ENCODE assay signal across 23 mouse cellular contexts in the genomic region with DNA sequence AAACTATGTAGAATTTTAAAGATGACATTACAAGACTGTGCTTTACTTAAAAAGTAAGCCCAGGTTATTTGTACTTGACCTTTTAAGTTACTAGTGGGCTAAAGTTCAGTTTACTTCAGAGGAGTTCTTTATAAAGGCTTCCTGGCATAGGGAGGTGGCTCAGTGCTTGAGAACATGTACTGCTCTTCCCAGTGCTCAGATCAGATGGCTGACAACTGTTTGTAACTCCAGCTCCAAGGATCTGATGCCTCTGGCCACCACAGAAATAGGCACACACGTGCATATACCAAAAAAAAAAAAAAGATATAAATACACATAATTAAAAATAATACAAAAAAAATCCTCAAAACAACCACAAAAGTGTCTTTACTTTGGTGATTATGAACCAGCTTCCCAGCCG. TPM values are rescaled to one million over a fixed set of nuclear protein-coding genes. Genes with fewer than 3 reads are reported as not detected.
DNase-seq lines count a peak whose midpoint lies in the region; TF ChIP-seq lines count a peak whose summit lies in the region.
"Had no signal": no experiment of that assay in that cellular context is flagged by ENCODE, and none has a peak within 500 bp of the region (broad histone marks: within the 10 kb centered on the region; RNA-seq: fewer than 3 reads in every experiment).

No protein-coding gene starts in this region.

- 0 out of 2 replicates have a peak overlapping the region, but pooled peaks have one; percentile 28 for H3K27ac ChIP-seq in layer of hippocampus, adult 2 months
- H3K27ac ChIP-seq: embryonic facial prominence, embryonic 10.5 days; embryonic facial prominence, embryonic 13.5 days; forebrain, embryonic 12.5 days; forebrain, embryonic 15.5 days; hindbrain, embryonic 10.5 days; hindbrain, embryonic 13.5 days had no signal

- intact Hi-C loops in gastrocnemius, postnatal 14 days (cut with DNase I; ENCODE audit: low total_unique reads) = no loop called here

- TF ChIP-seq CTCF in layer of hippocampus, adult 2 months (conservative IDR thresholded peaks at IDR 0.05) = no peak

- no peak overlapping the region for H3K4me3 ChIP-seq in layer of hippocampus, adult 2 months
- H3K4me3 ChIP-seq: embryonic facial prominence, embryonic 10.5 days; embryonic facial prominence, embryonic 13.5 days; erythroblast, embryonic 14.5 days; forebrain, embryonic 12.5 days; forebrain, embryonic 15.5 days; hindbrain, embryonic 10.5 days; hindbrain, embryonic 13.5 days had no signal

- DNase-seq in gastrocnemius, adult 18-20 months (ENCODE audit: low spot score) = peak; percentile 60
- no peak for DNase-seq in gastrocnemius, postnatal 10 days
- no peak for DNase-seq in layer of hippocampus, adult 2 months (ENCODE audit: low spot score in 2 of 2)
- no peak for DNase-seq in layer of hippocampus, postnatal 36 days
- DNase-seq in gastrocnemius, postnatal 14 days = peak; percentile 6
- DNase-seq in skeletal muscle tissue, adult 2 months (ENCODE audit: low read depth, low spot score) = peak; percentile 87
- no peak for DNase-seq in left cerebral cortex, adult 9 months (ENCODE audit: low spot score in 2 of 2)
- DNase-seq: adrenal gland, adult 8-10 months; adrenal gland, postnatal 25 days; cerebellum, adult 11-12 months; cerebellum, adult 8-10 months; cerebellum, postnatal 10 days; cerebellum, postnatal 36 days; embryo, embryonic 11 days; heart, adult 11 months; heart, postnatal 36 days had no signal

RNA-seq across cellular contexts. Expression of a gene that starts 42.1 kb away (rescaled TPM):
- 10 to 100 TPM; 12.1 to 19.2 TPM for total RNA-seq in gastrocnemius, adult 18-20 months (2021)
- total RNA-seq in gastrocnemius, postnatal 10 days (2021) = 10 to 100 TPM; 22.1 to 22.4 TPM
- total RNA-seq in layer of hippocampus, adult 2 months (2021) = 10 to 100 TPM; 31.4 to 31.7 TPM
- 10 to 100 TPM; 35.6 to 38.6 TPM for total RNA-seq in layer of hippocampus, postnatal 36 days (2021)
- total RNA-seq in gastrocnemius, postnatal 14 days (2021) = 10 to 100 TPM; 12.7 to 18.4 TPM

Comparison
In these comparisons a context has a peak if more than half of its experiments do, and no peak if none do; other contexts are left out.
1. DNase-seq: peak in gastrocnemius, adult 18-20 months (single experiment), gastrocnemius, postnatal 14 days (single experiment) and skeletal muscle tissue, adult 2 months (single experiment); none in gastrocnemius, postnatal 10 days (single experiment), layer of hippocampus, adult 2 months (0 of 2), layer of hippocampus, postnatal 36 days (0 of 2) and left cerebral cortex, adult 9 months (0 of 2).